Mouse (Mus musculus): ENCODE results near the gene Nedd8.

- TF ChIP-seq POLR2A (IDR thresholded peaks at IDR 0.05; ENCODE audit: insufficient read depth, low read depth, low read length), result no peak
- TF ChIP-seq CTCF (IDR thresholded peaks at IDR 0.05; ENCODE audit: insufficient read depth, low read depth, low read length), result no peak
These were observed 34.2 kb upstream of the Nedd8 start for GRCm38 (mm10) chr14:55706051-55706600.
